Mouse (Mus musculus) liver, adult (tissue): Measurements from ENCODE around the gene Morn4.

ENCODE experiments used
- GATA4 ChIP-seq: IDR thresholded peaks from 2 replicates; pipeline ENCODE4 v1.6.1; 2014; ENCODE audit warnings: mild to moderate bottlenecking, low read length; ENCODE audit not compliant: insufficient replicate concordance

The Morn4 gene

DNA sequence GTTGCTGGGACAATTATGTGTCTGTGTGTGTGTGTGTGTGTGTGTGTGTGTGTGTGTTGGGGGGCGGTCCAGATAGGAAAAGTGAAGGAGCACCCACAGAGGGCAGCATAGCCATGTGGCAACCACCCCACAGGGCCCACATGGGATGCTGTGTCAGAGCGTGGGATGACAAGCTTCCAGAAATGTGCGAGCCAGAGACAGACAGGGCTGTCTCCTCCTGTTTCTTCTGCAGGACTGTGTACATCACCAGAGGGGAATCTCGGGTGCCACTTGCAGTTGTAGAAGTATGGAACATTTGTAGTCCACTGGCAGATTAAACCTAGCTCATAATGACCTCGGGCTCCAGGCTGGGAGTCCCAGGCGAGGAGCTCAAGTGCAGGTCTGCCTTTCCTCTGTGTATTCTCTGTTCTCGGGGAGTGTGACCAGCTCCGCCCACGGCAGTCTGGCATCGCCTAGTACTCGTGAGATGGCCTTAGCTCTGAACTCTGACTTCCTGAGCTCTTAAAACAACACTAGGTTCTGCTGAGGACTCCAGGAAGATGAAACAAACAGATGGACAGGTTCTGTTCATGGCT, 51.2 kb downstream of the Morn4 start:
- no peak for TF ChIP-seq GATA4

DNA sequence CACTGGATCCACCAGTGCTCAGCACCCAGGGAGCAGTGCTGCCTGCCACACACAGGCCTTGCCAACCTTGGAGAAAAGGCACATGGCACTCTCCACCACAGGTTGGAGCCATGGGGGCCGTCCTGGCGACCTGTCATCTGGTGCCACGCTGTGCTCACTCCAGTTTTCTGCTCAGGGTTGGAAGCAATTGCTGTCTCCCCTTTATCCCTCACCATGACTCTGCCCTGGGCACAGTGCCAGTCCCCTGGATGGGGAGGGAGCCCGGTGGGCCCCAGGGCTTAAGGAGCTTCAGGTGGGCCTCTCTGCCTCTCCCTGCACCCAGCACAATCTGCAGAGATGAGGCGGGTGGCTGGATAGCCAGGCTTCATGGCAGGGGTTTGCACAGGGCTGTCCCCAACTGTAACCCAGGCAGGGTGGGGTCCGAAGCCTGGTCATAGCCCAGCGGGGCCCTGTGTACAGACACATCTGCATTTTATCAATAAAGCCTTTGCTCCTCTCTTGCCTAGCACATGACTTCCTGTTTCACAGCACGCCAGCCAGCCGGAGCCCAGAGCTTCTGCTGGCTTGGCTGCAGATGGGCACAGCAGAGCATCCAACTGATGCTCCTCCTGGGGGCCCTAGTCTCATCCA, 51.9 kb downstream of the Morn4 start:
- TF ChIP-seq GATA4 = no peak

DNA sequence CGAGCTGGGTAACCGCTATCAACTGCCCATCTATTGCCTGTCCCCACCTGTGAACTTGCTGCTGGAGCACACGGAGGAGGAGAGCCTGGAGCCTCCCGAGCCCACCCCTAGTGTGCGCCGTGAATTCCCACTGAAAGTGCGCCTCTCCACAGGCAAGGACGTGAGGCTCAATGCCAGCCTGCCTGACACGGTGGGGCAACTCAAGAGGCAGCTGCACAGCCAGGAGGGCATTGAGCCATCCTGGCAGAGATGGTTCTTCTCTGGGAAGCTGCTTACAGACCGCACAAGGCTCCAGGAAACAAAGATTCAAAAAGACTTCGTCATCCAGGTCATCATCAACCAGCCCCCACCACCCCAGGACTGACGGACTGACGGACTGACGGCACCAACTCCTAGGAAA, 52.5 kb downstream of the Morn4 start:
- TF ChIP-seq GATA4 = no peak

DNA sequence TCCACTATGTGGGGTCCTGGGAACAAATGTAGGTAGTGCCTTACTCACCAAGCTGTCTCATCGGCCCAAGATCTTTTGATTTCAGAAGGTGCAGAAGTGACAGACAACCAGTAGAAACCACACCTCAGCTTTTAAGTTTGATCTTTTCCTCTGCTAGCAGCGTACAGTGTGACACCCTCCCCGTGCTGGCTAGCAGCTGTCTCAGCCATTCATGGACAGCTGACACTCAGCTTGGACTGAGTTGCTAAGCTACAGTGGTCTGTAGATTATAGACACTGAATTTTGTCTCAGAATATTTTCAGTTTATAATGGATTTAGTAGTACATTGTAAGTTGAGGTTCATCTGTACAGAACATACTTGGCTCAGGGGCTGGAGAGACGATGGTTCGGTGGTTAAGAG, 55.0 kb downstream of the Morn4 start:
- TF ChIP-seq GATA4 = no peak

DNA sequence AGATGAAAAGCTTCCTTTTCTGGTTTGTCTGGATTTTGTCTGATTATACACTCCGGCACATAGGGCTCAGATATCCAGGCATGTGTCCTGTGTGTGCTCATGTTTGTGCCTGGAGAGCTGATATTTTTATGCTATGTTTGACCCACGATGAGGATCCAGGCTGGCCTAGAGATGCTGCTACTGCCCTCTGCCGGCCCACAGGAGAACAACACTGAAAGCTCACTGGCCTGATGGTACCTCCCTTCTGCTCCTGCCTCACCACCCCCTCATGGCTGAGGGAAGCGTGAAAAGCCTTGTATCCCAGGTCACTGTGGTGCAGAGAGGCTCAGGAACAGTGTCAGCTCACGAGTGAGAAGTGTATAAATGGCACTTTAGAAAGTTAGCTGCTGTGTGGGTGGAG, 60.0 kb downstream of the Morn4 start:
- no peak for TF ChIP-seq GATA4
